Mouse (Mus musculus) brain, embryonic 18.5 days (tissue): ENCODE measurements around the gene Mogat2.

Experiments used
- DNase-seq: peaks from one replicate; pipeline ENCODE4 v3.0.0-alpha.2; 2012; ENCODE audit warnings: low read depth, low spot score

The Mogat2 gene

GRCm38 (mm10) chr7:99235657-99236056 is 2.8 kb downstream of the Mogat2 start:
- DNase-seq = no peak

DNA sequence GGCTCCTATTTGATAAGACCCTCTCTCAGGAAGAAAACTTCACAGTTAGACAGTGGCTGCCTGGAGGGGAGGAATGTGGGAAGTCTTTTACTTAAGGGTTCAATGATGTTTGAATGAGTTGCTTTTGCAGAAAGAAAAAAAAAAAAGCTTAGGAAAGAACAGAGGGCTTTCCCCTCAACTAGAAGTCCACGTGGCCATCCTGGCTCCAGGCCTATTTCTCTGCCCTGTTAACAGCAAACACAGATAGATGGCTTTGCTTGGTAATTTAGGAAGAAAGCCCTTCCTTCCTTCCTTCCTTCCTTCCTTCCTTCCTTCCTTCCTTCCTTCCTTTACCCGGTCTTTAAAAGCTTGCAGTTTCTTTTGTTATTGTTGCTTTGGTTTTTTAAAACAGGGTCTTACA is 3.5 kb downstream of the Mogat2 start:
- no peak for DNase-seq

- DNase-seq = no peak
Observed at GRCm38 (mm10) chr7:99232571-99232970, 5.8 kb downstream of the Mogat2 start.

- no peak for DNase-seq
Observed at GRCm38 (mm10) chr7:99230061-99230747, 8.2 kb downstream of the Mogat2 start.

DNA sequence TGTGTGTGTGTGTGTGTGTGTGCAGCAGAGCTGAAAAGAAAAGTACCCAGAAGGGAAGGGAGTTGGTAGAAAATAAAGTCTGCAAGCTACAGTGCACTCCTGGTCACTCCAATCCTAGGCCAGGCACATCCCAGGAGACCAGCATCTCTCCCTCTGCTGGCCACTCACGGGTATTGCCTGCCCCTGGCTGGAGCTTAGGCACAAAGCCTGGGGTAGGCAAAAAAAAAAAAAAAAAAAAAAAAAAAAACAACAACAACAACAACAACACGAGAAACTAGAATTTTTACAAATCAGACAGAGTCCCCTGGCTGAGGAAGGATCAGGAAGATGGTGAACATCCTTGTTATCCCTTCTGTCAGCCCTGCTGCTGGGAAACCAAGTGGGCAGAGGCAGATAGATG is 9.0 kb downstream of the Mogat2 start:
- no peak for DNase-seq

DNA sequence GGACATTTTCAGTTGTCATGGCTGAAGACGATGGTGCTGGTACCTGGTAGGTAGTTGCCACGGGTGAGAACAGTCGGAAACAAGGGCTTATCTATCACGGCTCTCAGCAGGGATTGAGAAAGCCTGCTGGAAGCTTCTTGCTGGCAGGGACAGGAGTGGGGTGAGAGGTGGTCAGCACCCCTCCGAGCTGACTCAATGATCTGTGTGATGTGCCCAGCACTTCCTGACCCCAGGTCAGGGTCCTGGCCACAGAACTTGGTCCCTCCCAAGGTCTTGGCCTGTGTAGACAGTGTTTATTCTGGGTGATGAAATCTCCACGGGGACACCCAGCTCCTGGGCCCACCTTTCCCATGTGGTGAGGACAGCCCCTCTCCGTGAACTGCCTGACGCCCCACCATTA is 9.6 kb downstream of the Mogat2 start:
- no peak for DNase-seq

DNA sequence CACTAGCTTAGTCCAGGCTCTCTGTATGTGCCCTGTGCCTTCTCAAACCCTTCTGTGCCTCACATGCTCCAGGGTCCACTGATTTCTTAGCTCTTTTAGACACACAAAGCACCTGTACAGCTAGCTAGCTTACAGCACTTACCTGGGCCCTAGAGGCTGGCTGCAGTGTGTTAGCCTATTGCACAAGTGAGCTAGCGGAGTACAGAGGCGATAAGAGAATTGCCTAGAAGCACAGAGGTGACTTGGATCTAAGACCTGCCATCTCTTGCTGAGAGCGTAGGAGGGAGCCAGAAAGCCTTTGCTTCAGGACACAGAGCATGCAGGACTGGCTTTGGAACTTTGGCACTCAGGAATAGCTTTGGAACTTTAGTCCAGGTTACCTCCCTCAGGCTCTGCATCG is 11.2 kb downstream of the Mogat2 start:
- DNase-seq = no peak

DNA sequence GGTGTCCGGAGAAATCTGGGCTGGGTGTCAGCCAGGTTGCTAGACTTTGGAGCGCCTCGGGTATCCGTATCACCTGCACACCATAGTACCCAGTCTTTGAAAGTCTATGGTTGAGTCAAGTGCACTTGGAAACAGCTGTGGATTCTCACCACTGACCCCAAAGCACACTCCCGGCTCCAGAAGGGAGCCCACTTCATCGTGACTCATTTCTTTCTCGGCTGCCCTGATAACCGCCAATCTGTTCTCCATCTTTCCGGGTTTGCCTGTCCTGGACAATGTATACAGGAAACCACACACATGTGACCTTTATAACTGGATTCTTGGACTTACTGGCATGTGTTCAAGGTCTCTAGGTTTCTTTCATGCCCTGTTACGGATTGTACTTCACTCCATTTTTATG is 11.8 kb downstream of the Mogat2 start:
- DNase-seq = no peak

DNA sequence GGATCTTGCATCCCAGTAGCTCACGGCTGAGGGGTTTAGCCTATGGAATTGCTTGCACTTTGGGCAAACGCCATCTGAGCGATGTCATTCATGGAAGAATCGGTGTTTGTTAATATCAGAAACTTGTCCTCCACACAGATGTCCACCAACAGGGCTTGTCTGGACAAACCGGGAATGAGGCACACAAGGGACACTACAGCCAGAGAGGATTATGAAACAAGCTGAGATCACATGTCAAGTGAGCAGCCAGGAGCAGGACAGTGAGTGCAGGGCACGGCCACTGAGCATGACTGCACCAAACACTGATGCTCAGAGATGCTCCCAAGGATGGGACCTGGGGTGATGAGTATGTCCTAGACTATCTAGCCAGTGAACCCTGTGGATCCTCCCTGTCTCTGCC is 13.0 kb downstream of the Mogat2 start:
- no peak for DNase-seq

DNA sequence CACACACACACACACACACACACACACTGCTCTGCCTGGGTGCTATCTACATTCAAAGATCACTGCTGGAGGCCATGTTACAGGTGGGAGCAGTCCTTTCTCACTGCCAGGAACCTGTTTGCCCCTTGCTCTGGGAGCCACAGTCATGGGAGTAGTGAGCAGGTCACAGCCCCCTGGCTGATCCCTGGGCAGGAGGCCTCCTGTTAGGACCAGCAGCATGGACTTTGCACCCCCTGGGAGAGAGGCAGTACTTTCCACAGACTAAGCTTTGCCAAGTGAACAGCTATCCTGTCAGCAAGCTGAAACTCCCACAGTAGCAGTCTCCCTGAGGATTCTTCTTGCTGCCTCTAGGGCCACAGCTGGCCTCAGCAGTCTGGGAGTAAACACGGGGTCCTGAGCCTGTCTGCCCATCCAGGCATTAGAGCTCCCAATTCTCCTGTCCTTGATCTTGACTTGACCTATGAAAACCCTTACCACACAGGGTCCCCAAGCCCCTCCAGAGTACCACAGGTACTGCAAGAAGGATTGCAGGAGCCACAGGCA is 13.7 kb downstream of the Mogat2 start:
- no peak for DNase-seq

DNA sequence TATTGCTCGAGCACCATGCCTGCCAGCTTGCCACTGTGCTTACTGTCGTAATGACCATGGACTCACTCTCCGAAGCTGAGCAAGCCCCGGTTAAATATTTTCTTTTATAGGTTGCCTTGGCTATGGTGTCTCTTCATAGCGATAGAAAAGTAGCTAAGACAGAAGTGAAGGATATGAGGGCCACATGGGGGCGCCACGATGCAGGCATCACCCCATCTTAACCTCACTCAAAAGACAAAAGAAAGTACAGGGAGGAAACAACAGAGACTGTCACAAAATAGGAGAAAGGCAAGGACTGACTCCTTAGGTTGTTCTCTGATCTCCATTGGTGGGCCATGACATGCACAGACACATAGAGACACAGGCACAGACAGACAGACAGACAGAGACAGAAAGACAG is 14.2 kb downstream of the Mogat2 start:
- no peak for DNase-seq

GRCm38 (mm10) chr7:99217338-99218074 is 20.9 kb downstream of the Mogat2 start:
- DNase-seq = peak; percentile 39

DNA sequence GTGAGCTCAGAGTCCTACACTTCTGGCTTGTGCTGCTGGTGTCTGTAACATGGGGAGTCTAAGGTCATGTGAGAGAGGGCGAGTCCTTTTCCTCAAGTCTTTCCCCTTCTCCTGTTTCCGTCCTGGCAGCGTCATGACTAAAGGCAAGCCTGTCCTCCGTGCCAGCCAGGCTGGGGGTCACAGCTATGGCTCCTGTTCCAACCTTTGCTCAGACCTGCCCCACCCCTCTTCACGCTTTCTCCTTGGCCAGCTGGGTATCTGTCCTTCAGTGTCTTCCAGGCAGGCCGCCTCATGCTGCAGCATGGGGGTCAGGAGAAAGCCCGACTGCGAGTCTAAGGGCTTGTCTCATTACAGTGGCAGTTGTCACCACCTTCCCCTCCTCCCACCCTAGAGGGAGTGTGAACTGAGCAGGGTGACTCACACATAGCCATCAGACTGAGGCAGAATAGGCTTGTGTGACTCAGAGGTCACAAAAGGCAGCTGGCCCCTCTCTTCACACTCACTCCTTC is 23.0 kb downstream of the Mogat2 start:
- DNase-seq = no peak

GRCm38 (mm10) chr7:99214621-99215185 is 23.7 kb downstream of the Mogat2 start:
- DNase-seq = no peak

GRCm38 (mm10) chr7:99213686-99214085 is 24.7 kb downstream of the Mogat2 start:
- no peak for DNase-seq

DNA sequence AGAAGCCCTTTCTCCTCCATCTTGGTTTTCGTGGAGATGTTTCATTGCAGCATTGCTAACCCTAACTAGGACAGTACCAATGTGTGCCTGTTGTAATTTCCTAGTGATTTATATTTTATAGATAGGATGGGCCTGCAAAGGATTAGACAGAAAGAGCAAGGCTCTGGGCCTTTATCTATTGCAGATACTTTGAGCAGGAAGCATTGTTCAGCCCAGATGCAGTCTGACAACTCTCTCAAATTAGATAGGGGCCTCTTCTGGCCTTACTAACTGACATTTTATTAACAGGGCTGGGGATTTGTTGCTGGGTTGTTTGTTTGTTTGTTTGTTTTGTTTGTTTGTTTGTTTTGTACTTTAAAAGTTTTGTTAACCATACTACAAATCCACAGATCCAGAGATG is 25.4 kb downstream of the Mogat2 start:
- no peak for DNase-seq

DNA sequence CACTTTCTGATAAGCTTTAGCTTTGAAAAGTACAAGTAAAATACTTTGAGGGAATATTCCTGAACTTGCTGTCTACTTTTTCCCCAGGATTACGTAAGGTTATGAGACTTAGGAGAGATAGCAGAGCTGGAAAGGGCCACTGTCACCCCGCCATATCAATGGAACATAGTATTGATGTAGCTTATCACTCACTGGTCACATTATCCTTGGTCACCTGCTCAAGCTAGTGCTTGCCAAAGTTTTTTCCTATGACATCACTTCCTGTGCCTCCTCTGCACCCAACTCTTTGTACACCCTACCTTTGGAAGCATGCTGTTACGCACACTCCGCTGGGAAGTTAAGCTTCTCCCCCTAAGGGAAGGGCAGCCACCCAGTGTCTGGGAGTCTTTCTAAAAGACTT is 29.7 kb downstream of the Mogat2 start:
- no peak for DNase-seq

GRCm38 (mm10) chr7:99206364-99206763 is 32.1 kb downstream of the Mogat2 start:
- no peak for DNase-seq

- no peak for DNase-seq
Observed at GRCm38 (mm10) chr7:99202163-99202562, 36.3 kb downstream of the Mogat2 start.

DNA sequence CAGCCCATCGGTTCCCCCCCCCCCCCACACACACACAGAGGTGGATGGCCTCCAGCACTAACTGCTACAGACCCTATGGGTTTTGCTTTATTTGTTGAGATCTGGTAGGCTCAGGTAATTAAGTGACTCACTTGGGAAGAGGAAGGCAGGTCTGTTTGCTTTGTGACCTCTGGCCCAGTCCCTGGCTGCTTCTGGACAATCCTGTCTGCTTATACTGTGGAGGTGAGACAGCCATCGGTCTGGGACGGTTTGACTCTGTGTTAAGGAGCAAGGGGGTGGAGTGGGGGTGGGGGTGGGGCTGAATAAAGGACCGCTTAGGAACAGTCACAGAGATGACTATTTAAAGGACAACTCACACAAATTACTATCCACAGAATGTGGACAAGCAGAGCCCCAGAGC is 38.1 kb downstream of the Mogat2 start:
- no peak for DNase-seq

DNA sequence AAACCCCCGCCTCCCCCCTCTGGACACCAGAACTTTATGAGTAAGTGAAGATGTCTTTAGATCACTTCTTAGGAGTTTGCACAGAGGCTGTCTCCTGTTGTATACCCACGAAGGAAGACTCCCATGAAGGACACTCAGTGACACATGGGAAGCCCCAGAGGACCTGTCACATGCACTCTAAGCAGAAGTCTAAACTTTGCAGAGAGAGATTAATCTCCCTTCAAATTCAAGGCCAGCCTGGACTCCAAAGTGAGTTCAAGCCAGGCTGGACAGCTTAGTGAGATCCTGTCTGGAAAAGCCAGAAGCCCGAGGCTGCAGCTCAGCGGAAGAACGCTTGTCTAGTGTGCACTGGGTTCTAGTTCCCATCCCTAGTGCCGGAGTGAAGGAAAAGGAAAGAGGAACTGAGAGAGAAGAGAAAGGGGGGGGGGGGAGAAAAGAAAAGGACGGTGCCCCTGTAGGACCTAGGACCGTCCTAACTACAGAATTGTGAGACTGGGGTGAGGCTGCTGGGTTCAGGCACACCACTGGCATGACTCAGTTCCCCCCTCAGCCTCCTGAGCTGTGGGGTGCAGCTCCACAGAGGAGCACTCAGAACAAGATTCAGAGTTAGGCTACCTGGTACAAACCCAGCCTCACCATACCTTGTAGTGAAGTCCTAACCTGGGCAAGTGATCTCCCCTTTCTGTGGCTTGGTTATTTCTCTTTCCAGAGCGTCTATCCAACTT is 38.8 kb downstream of the Mogat2 start:
- no peak for DNase-seq

GRCm38 (mm10) chr7:99198811-99199210 is 39.6 kb downstream of the Mogat2 start:
- DNase-seq = no peak
